In genomic region chr3:36690292-36690650, GRCm38 (mm10) we compare ENCODE assay signal across 9 mouse cellular contexts. TPM values are rescaled to one million over a fixed set of nuclear protein-coding genes. Genes with fewer than 3 reads are reported as not detected.
A peak's percentile ranks its signal among the peaks of the same experiment; 100 is the strongest.
DNase-seq lines count a peak whose midpoint lies in the region; ATAC-seq and TF ChIP-seq lines count a peak whose summit lies in the region.
"Had no signal": no experiment of that assay in that cellular context is flagged by ENCODE, and none has a peak within 500 bp of the region (broad histone marks: within the 10 kb centered on the region; RNA-seq: fewer than 3 reads in every experiment).

No protein-coding gene starts in this region.

- peaks cover 4% of the 10 kb centered on the region; the same call in 1 of the 2 replicates for H3K27me3 ChIP-seq in cerebellum, adult 2 months (ENCODE audit: control insufficient read depth, insufficient read depth, low read length)
- H3K27me3 ChIP-seq in lung, postnatal 0 days (replicated peaks; ENCODE audit: insufficient read depth, low read length) = no peaks in the 10 kb centered on the region
- peaks cover 29% of the 10 kb centered on the region for H3K27me3 ChIP-seq in liver, embryonic 11.5 days (replicated peaks; ENCODE audit: control insufficient read depth, insufficient read depth, low read length)
- H3K27me3 ChIP-seq in stomach, postnatal 0 days (ENCODE audit: control insufficient read depth, insufficient read depth, low read length) = no peaks in the 10 kb centered on the region

- H3K4me1 ChIP-seq in cerebellum, adult 2 months (ENCODE audit: control insufficient read depth, insufficient read depth, low read length) = no peaks in the 10 kb centered on the region
- H3K4me1 ChIP-seq in lung, postnatal 0 days (ENCODE audit: insufficient read depth, low read depth, low read length) = no peaks in the 10 kb centered on the region
- no peaks in the 10 kb centered on the region for H3K4me1 ChIP-seq in liver, embryonic 11.5 days (replicated peaks; ENCODE audit: control insufficient read depth, insufficient read depth, low read length)
- no peaks in the 10 kb centered on the region for H3K4me1 ChIP-seq in stomach, postnatal 0 days (replicated peaks; ENCODE audit: control insufficient read depth, insufficient read depth)

- peak overlapping the region; percentile 47 for H3K4me3 ChIP-seq in cerebellum, adult 2 months (replicated peaks; ENCODE audit: insufficient read depth, low read depth, low read length)
- H3K4me3 ChIP-seq in lung, postnatal 0 days (ENCODE audit: low read depth, low read length) = peak overlapping the region; percentile 56
- H3K4me3 ChIP-seq in liver, embryonic 11.5 days (ENCODE audit: low read depth, low read length) = peak overlapping the region; percentile 56
- peak overlapping the region; percentile 58 for H3K4me3 ChIP-seq in stomach, postnatal 0 days (ENCODE audit: low read depth, low read length)

- DNase-seq in cerebellum, adult 2 months = no peak
- DNase-seq in cerebellum, adult 18-20 months = no peak
- no peak for DNase-seq in lung, postnatal 0 days (ENCODE audit: low spot score)
- DNase-seq in lung, adult 18-20 months = no peak
- DNase-seq in liver, embryonic 11.5 days (ENCODE audit: low spot score) = no peak
- DNase-seq in stomach, postnatal 0 days (ENCODE audit: low spot score) = no peak
- DNase-seq in cerebellum, postnatal 25 days = no peak
- DNase-seq in gastrocnemius, postnatal 10 days = no peak

- no peaks in the 10 kb centered on the region for H3K36me3 ChIP-seq in lung, postnatal 0 days (ENCODE audit: insufficient read depth, low read length)
- H3K36me3 ChIP-seq in liver, embryonic 11.5 days (ENCODE audit: control insufficient read depth, insufficient read depth, low read length) = no peaks in the 10 kb centered on the region
- no peaks in the 10 kb centered on the region for H3K36me3 ChIP-seq in stomach, postnatal 0 days (ENCODE audit: control insufficient read depth, insufficient read depth, low read length)

- TF ChIP-seq CTCF in cerebellum, adult 2 months (IDR thresholded peaks at IDR 0.05; ENCODE audit: borderline replicate concordance, insufficient read depth, low read depth, low read length) = no peak
- no peak for TF ChIP-seq CTCF in lung, postnatal 0 days (IDR thresholded peaks at IDR 0.05)
- TF ChIP-seq CTCF in stomach, postnatal 0 days (IDR thresholded peaks at IDR 0.05; ENCODE audit: low read depth) = no peak

- peak overlapping the region; percentile 92 for H3K4me2 ChIP-seq in lung, postnatal 0 days (replicated peaks; ENCODE audit: low read depth, low read length)
- peak overlapping the region; percentile 74 for H3K4me2 ChIP-seq in liver, embryonic 11.5 days
- peak overlapping the region; percentile 86 for H3K4me2 ChIP-seq in stomach, postnatal 0 days (replicated peaks; ENCODE audit: low read depth)

- H3K9me3 ChIP-seq in lung, postnatal 0 days (ENCODE audit: low read length) = no peaks in the 10 kb centered on the region
- no peaks in the 10 kb centered on the region for H3K9me3 ChIP-seq in liver, embryonic 11.5 days (ENCODE audit: control insufficient read depth, low read length)
- H3K9me3 ChIP-seq in stomach, postnatal 0 days (ENCODE audit: control insufficient read depth, low read length) = no peaks in the 10 kb centered on the region

- no peak overlapping the region for H3K27ac ChIP-seq in cerebellum, adult 2 months (ENCODE audit: insufficient read depth, low read length)
- no peak overlapping the region for H3K27ac ChIP-seq in lung, postnatal 0 days (ENCODE audit: low read length)
- H3K27ac ChIP-seq in liver, embryonic 11.5 days (ENCODE audit: low read depth, low read length) = no peak overlapping the region
- no peak overlapping the region for H3K27ac ChIP-seq in stomach, postnatal 0 days (replicated peaks)

- no peak for ATAC-seq in lung, postnatal 0 days
- no peak for ATAC-seq in liver, embryonic 11.5 days (replicated peaks; ENCODE audit: low FRiP score)
- ATAC-seq in stomach, postnatal 0 days (ENCODE audit: low FRiP score, low TSS enrichment) = no peak

- H3K9ac ChIP-seq in lung, postnatal 0 days (replicated peaks; ENCODE audit: low read depth) = no peak overlapping the region
- no peak overlapping the region for H3K9ac ChIP-seq in liver, embryonic 11.5 days (ENCODE audit: low read depth, low read length)
- H3K9ac ChIP-seq in stomach, postnatal 0 days (ENCODE audit: low read length) = no peak overlapping the region

- 15% methylated on average over 7 of the region's 7 CpGs for WGBS in cerebellum, adult 2 months
- 11% methylated on average over 7 of the region's 7 CpGs for WGBS in lung, postnatal 0 days
- WGBS in liver, embryonic 11.5 days = 11% methylated on average over 7 of the region's 7 CpGs
- 11% methylated on average over 7 of the region's 7 CpGs for WGBS in stomach, postnatal 0 days

- TF ChIP-seq POLR2A in cerebellum, adult 2 months (IDR thresholded peaks at IDR 0.05; ENCODE audit: borderline replicate concordance, insufficient read depth, low read length) = no peak

- no peak for TF ChIP-seq EP300 in lung, postnatal 0 days (IDR thresholded peaks at IDR 0.05)
- TF ChIP-seq EP300 in stomach, postnatal 0 days (optimal IDR thresholded peaks at IDR 0.05) = no peak

RNA-seq across cellular contexts. Expression of gene Trpc3, which starts 0.3 kb away (rescaled TPM):
- 67.9 and 81.3 TPM in 2 replicates for polyA plus RNA-seq in cerebellum, adult 2 months (2012; rRNA removed)
- polyA plus RNA-seq in lung, postnatal 0 days (2015; fragmentation: Nextera tagmentation; extraction: Ambion mirVana) = 3.1 and 3.3 TPM in 2 replicates
- 1.1 and 1.4 TPM in 2 replicates for polyA plus RNA-seq in liver, embryonic 11.5 days (2014; fragmentation: Nextera tagmentation; extraction: Ambion mirVana)
- 2.0 and 2.1 TPM in 2 replicates for polyA plus RNA-seq in stomach, postnatal 0 days (2015; fragmentation: Nextera tagmentation; extraction: Ambion mirVana)
- 10 to 100 TPM in 1 of 2 experiments, 1 to 10 TPM in 1; 8.7 to 10.6 TPM for total RNA-seq in gastrocnemius, postnatal 10 days (2021)
- total RNA-seq: megakaryocyte progenitor cell, adult 5-6 weeks had no signal

Comparison
In these comparisons a context has a peak if more than half of its experiments do, and no peak if none do; other contexts are left out.
1. RNA of gene Trpc3, which starts 0.3 kb away (polyA plus RNA-seq): 67.9 to 81.3 TPM in cerebellum, adult 2 months; 3.1 to 3.3 TPM in lung, postnatal 0 days, 2.0 to 2.1 TPM in stomach, postnatal 0 days and 1.1 to 1.4 TPM in liver, embryonic 11.5 days; every median in the first group is over 10 times any median in the second.
2. Peak in every context shown above with its lines, with median percentiles within 50 percentile points of each other: H3K4me3 ChIP-seq and H3K4me2 ChIP-seq.